Mouse (Mus musculus) liver, postnatal 0 days (tissue): ENCODE results near the gene Plppr1.

ENCODE experiments used
- CTCF ChIP-seq: sonication (generic); IDR thresholded peaks from 2 replicates; pipeline ENCODE4 v1.5.1; 2016; ENCODE audit warnings: antibody characterized with exemption, low read depth
- EP300 ChIP-seq: IDR thresholded peaks from 2 replicates; pipeline ENCODE4 v1.6.1; 2016; ENCODE audit warnings: antibody characterized with exemption, low read depth, mild to moderate bottlenecking

- no peak for TF ChIP-seq EP300
- no peak for TF ChIP-seq CTCF
These were observed 180.4 kb downstream of the Plppr1 start for GRCm38 (mm10) chr4:49239451-49239850.
